Mouse (Mus musculus): ENCODE measurements around the gene Isx.

Gene Isx

DNA sequence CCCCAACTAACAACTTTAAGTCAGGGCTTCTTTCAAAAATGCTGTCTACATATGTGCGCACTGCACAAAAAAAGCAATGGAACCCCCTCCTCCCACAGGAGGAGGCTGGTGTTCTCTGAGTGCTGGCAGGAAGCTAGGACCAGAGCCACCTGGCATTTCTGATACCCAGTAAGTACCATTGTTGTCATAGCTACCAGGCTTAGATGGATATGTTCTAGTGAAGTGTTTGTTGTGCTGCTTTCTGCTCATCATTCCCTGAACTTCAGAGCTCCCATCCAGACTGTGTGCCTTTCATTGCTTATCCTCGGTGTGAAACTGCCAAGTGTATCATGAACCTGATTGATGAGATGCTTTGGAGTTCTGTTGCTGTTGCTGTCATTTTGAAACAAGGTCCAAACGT lies 26.8 kb downstream of the Isx start:
- no peak for DNase-seq (ENCODE audit: low read depth, low spot score)

DNA sequence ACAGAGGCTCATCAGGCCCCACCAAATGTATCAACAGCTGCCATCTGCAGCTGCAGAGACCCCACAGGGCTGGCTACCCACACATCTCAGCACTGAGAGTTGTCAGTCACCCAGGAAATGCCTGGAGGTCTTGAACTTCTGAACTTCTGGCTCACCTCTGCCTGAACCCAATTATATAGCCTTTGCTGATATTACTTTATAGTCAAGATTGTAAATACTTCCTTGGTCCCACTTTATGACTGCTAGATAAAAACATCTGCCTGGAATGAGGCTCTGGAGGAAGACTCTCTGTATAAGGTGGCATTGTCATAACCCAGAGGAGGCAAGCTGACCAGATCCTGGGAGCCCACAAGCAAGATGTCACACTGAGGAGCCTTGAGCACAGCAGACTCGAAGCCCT lies 28.8 kb downstream of the Isx start:
- no peak for DNase-seq (ENCODE audit: low read depth, low spot score)

DNA sequence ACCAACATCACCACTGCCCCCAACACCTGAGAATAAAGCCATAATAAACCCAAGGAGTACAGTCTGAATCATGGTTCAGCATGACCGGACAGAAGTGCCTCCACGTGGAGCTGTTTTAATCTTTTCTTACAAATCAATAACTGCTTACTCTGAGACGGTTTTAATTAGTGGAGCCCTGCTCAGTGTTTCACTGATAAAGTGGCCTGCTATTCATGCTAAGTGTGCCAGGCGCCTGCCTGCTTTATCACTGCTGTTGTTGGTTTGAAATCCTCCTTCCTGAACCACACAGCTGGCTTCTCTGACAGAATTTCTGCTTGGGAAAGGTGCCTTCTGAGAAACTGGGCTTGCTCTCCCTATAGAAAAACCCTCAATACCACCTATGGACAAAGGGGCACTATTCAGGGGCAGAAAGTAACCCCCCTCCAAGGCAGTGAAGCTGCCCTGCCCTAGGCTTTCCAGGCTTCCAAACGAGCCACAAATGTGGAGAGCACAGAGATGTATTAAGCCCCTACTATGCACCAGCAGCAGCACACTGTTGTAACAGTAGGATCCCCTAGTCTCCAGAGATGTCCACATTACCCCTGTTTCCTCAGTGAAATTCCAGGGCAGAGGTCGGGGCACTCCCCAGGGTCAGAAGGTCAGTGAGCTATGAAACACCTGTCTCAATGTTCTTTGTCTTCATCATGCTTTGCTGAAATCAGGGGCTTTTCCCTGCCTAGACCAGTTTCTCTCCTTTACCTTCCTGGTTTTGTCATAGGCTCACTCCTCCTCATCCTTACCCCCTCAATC lies 30.3 kb downstream of the Isx start:
- DNase-seq (ENCODE audit: low read depth, low spot score): no peak

DNA sequence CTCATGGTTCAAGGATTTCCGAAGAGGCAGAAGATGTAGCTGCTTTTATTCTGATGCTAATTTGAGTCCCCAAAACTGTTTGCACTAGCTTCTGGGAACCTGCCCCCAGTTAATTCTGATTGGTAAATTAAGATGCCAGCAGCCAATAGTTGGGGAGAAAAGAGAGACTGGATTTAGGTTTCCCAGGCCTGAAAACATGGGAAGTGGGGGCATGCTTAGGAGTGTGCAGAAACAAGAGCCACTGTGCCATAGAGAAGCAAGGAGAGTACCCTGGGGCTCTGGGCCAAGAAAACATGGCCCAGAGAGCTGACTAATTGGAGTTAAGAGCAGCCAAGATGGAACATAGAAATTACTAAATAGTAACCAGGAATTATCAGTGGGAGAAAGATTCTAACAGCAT lies 33.4 kb downstream of the Isx start:
- no peak for DNase-seq (ENCODE audit: low read depth, low spot score)

DNA sequence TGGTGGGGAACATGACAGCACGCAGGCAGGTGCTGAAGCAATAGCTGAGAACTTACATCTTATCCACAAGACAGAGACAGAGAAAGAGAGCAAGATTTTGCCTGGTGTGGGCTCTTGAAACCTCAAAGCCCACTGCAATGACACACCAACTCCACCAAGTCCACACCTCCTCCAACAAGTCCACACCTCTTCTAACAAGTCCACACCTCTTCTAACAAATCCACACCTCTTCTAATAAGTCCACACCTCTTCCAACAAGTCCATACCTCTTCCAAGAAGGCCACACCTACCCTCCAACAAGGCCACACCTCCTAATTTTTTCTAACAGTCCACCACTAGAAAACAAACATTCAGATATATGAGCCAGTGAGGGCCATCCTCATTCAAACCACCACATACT lies 37.7 kb downstream of the Isx start:
- DNase-seq (ENCODE audit: low read depth, low spot score): no peak

DNA sequence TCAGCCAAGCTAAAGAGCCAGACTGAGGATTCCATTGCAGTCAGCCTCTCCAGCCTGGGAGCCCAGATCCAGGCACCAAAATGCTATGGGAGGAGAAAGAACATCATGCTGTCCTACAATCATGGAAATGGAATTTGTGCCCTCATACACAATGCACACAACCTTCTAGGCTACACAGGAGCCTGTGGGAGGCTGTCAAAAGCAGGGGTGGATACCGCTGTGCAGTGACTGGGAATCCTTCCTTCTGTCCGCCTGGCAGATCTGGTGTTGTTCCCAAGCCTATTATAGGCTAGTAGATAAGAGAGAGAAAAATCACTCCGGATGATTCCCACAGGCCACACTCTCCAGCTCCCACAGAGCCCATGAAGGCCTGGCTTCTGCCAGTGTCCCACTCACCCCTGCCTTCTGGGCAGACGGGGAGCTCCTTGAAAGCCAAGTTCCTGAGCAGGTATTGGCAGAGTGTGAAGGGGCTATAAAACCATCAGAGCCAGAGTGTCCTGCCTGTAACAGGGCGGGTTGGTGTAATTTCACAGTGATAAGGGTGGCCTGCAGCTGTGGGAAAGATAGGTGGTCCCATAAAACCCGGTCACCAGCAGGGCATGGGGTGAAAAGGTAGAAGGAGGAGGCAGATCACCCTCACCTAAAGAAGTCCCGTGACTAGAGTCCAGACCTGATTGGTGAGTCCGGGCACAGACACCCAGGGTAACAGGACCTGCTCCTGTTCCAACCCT lies 47.9 kb downstream of the Isx start:
- no peak for DNase-seq (ENCODE audit: low read depth, low spot score)

DNA sequence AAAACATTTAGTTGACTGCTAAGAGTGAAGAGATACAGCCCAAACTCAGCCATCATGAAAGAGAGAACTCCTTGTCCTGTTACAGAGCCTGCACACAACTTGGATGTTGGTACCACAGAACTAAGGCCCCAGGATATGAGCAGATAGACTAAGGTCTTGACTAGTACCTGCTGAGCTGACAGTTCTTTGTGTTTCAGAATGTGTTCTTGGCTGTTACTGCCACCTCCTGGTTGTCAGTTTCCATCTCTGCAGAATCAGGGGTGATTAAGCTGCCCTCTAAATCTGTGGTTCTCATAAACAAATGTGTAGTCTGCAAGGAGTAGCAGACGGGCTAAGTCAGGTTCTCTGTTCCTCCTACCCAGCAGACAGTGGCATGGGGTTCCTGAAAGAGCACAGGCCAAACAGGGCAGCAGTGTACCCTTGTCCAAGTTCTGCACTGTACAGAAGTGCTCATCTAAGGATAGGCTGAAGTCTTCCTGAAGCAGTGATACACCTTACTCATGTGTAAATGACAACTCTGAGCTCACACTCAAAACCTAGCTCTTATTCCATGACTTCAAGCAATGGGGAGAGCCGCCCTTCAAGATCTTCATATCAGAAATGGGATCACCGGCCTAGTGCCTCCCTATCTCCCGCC lies 49.0 kb downstream of the Isx start:
- peak; percentile 58 for DNase-seq (ENCODE audit: low read depth, low spot score)

DNA sequence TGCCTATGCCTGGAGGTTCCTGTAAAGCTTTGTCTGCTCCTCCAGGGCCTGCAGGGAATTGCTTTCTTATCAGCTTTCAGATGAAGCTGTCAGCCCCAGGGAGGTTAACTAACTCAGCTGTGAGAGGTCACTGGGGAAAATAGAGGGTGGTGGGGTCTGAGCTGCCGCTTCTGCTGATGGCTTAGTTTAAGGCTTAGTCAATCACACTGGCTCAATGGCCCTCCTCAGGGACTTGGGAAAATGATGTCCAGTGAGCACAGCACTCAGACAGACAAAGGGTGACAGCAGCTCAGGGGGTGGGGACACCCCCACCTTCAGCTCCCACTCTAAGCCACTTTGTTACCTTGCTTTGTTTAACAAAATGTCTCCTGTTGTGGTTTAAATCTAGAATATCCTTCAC lies 55.0 kb downstream of the Isx start:
- DNase-seq (ENCODE audit: low read depth, low spot score): no peak

DNA sequence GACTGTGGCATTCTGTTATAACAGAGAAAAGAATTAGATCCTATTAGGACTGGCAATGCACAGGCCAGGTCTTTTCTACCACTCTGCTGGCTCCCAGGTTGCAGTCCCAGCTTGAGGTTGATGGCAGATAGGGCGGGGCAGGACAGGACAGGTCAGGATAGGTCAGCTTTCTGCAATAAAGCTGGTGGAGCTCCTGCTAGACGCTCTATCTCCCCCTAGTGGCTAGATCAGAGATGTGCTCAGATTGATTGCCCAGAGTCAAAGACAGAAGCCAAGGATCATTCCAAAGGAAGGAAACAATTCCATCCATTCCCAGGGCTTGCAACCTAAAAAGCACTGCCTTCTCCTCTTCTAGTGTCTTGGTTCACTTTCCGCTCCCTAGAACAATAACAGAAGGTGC lies 57.8 kb downstream of the Isx start:
- DNase-seq (ENCODE audit: low read depth, low spot score): peak; percentile 94

DNA sequence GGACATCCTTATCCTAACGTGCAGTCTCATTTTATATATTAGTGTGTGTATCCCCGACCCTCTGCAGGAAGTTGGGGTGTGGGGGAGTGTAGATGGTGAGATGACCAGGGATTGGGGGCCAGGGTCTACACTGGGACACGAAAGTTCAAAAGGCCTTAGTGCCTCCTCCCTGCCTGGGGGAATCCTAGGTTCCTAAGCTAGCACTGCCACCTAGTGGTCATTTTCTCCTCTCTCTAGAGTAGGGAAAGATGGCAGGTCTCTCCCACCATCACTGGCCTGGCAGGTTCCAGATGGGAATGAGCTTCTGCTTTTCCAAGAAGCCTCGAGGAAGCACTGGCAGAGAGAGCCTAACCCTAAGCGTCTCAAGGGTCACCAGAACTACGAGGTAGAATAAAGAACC lies 62.3 kb downstream of the Isx start:
- DNase-seq (ENCODE audit: low read depth, low spot score): peak; percentile 86

DNA sequence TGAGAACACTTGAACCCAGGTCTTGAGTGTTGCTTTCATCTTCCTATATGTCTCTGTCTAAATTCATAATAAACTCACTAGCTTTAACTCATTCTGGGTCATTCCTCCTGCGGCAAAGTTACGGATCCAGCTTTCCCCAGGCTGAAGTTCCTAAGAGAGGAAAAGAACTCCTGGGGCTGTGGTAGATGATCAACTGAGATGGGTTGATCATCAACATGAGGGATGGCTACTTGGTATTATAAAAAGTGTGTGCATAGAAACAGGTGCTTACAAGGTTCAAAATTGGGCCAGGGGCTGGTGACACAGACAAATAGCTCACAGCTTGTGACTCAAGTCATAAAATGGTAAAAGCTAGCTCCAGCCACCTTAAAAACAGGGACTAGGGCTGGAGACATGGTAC lies 63.7 kb downstream of the Isx start:
- no peak for DNase-seq (ENCODE audit: low read depth, low spot score)

DNA sequence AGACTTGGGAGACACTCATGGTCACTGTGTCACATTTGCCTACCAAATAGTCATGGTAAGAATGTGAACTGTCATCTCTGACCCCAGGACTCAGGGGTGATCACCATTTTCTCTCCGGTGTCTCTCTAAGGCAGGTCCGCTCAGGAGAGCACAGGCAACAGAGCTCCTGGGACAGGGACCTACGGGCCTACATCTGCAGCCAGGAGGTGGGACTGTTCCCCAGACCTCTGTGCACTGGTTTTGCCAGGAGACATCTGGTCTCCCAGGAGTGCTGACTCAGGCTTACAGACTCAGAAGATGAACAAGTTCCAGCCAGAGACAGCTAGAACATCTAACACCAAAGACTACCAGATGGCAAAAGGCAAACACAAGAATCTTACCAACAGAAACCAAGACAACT lies 69.1 kb downstream of the Isx start:
- no peak for DNase-seq (ENCODE audit: low read depth, low spot score)

All from ES-CJ7 (cell line).